In genomic region chr1:161400126-161400525, GRCm38 (mm10) we compare ENCODE assay signal across 8 mouse cellular contexts. TPM values are rescaled to one million over a fixed set of nuclear protein-coding genes. Genes with fewer than 3 reads are reported as not detected.
DNase-seq lines count a peak whose midpoint lies in the region; ATAC-seq and TF ChIP-seq lines count a peak whose summit lies in the region.

No protein-coding gene starts in this region.

- H3K9ac ChIP-seq in midbrain, embryonic 11.5 days (ENCODE audit: low read length): no peak overlapping the region
- H3K9ac ChIP-seq in midbrain, embryonic 15.5 days: no peak overlapping the region
- H3K9ac ChIP-seq in kidney, embryonic 15.5 days: no peak overlapping the region
- H3K9ac ChIP-seq in limb, embryonic 14.5 days (ENCODE audit: low read depth, low read length, severe bottlenecking): no peak overlapping the region

- H3K36me3 ChIP-seq in midbrain, embryonic 11.5 days (ENCODE audit: control insufficient read depth, insufficient read depth, low read length): no peaks in the 10 kb centered on the region
- H3K36me3 ChIP-seq in midbrain, embryonic 15.5 days (replicated peaks): no peaks in the 10 kb centered on the region
- H3K36me3 ChIP-seq in kidney, embryonic 15.5 days: no peaks in the 10 kb centered on the region
- H3K36me3 ChIP-seq in limb, embryonic 14.5 days (ENCODE audit: control insufficient read depth, insufficient read depth, low read length): no peaks in the 10 kb centered on the region

- no peak overlapping the region for H3K4me3 ChIP-seq in midbrain, embryonic 11.5 days (ENCODE audit: low read depth, low read length)
- no peak overlapping the region for H3K4me3 ChIP-seq in midbrain, embryonic 15.5 days
- H3K4me3 ChIP-seq in kidney, embryonic 15.5 days (replicated peaks): no peak overlapping the region
- no peak overlapping the region for H3K4me3 ChIP-seq in limb, embryonic 14.5 days (replicated peaks; ENCODE audit: low read length)

- ATAC-seq in midbrain, embryonic 11.5 days (ENCODE audit: low FRiP score): peak; percentile 70
- no peak for ATAC-seq in midbrain, embryonic 15.5 days (replicated peaks)
- 0 out of 2 replicates have a peak, but pooled peaks have one; percentile 60 for ATAC-seq in kidney, embryonic 15.5 days (replicated peaks; ENCODE audit: low FRiP score)
- no peak for ATAC-seq in limb, embryonic 14.5 days (ENCODE audit: low FRiP score, low read depth)

- H3K4me1 ChIP-seq in midbrain, embryonic 11.5 days (ENCODE audit: control insufficient read depth, insufficient read depth, low read length): no peaks in the 10 kb centered on the region
- H3K4me1 ChIP-seq in midbrain, embryonic 15.5 days: no peaks in the 10 kb centered on the region
- peaks cover 12% of the 10 kb centered on the region for H3K4me1 ChIP-seq in kidney, embryonic 15.5 days
- H3K4me1 ChIP-seq in limb, embryonic 14.5 days (ENCODE audit: control insufficient read depth, insufficient read depth, low read length): peaks cover 16% of the 10 kb centered on the region

- peak; percentile 88 for DNase-seq in midbrain, embryonic 11.5 days (ENCODE audit: low spot score, missing footprints)
- DNase-seq in brain, embryonic 14.5 days (ENCODE audit: low read depth): peak; percentile 79
- DNase-seq in frontal cortex, postnatal 25 days (ENCODE audit: low spot score in 2 of 2): peak; percentile 79
- peak; percentile 87 for DNase-seq in limb, embryonic 14.5 days (ENCODE audit: low spot score)
- DNase-seq in retina, adult 2 months (ENCODE audit: low read depth, low spot score): peak; percentile 38
- DNase-seq in urinary bladder, postnatal 14 days (ENCODE audit: low spot score): peak; percentile 79

- H3K27ac ChIP-seq in midbrain, embryonic 11.5 days (ENCODE audit: low read depth, low read length): no peak overlapping the region
- no peak overlapping the region for H3K27ac ChIP-seq in midbrain, embryonic 15.5 days
- H3K27ac ChIP-seq in kidney, embryonic 15.5 days: no peak overlapping the region
- no peak overlapping the region for H3K27ac ChIP-seq in limb, embryonic 14.5 days (replicated peaks; ENCODE audit: low read depth, low read length)

- no peaks in the 10 kb centered on the region for H3K27me3 ChIP-seq in midbrain, embryonic 11.5 days (ENCODE audit: control insufficient read depth, insufficient read depth, low read length)
- no peaks in the 10 kb centered on the region for H3K27me3 ChIP-seq in midbrain, embryonic 15.5 days (replicated peaks)
- peaks cover 12% of the 10 kb centered on the region for H3K27me3 ChIP-seq in kidney, embryonic 15.5 days
- no peaks in the 10 kb centered on the region for H3K27me3 ChIP-seq in limb, embryonic 14.5 days (ENCODE audit: control insufficient read depth, insufficient read depth, low read length)

- WGBS in midbrain, embryonic 11.5 days: 27% methylated on average over 6 of the region's 6 CpGs
- WGBS in midbrain, embryonic 15.5 days: 31% methylated on average over 6 of the region's 6 CpGs
- WGBS in kidney, embryonic 15.5 days: 26% methylated on average over 6 of the region's 6 CpGs
- 37% methylated on average over 6 of the region's 6 CpGs for WGBS in limb, embryonic 14.5 days

- peak; percentile 53; the same call in 1 of the 2 replicates for TF ChIP-seq CTCF in brain, embryonic 14.5 days (IDR thresholded peaks at IDR 0.05; ENCODE audit: borderline replicate concordance, extremely low read depth, insufficient read depth, insufficient read length)

- no peaks in the 10 kb centered on the region; the same call in 1 of the 2 replicates for H3K9me3 ChIP-seq in midbrain, embryonic 11.5 days (ENCODE audit: control insufficient read depth, low read length)
- no peaks in the 10 kb centered on the region for H3K9me3 ChIP-seq in midbrain, embryonic 15.5 days
- H3K9me3 ChIP-seq in kidney, embryonic 15.5 days (replicated peaks): no peaks in the 10 kb centered on the region
- 0 out of 2 replicates have a peak, but pooled peaks cover 8% of the 10 kb centered on the region for H3K9me3 ChIP-seq in limb, embryonic 14.5 days (ENCODE audit: control insufficient read depth, low read length)

- no peak overlapping the region for H3K4me2 ChIP-seq in midbrain, embryonic 11.5 days
- H3K4me2 ChIP-seq in midbrain, embryonic 15.5 days: no peak overlapping the region
- H3K4me2 ChIP-seq in kidney, embryonic 15.5 days: no peak overlapping the region
- no peak overlapping the region for H3K4me2 ChIP-seq in limb, embryonic 14.5 days (replicated peaks; ENCODE audit: low read depth, low read length, severe bottlenecking)

- no peak for TF ChIP-seq POLR2A in brain, embryonic 14.5 days (IDR thresholded peaks at IDR 0.05; ENCODE audit: borderline replicate concordance, extremely low read depth, insufficient read depth, insufficient read length, poor library complexity, severe bottlenecking)
- TF ChIP-seq POLR2A in limb, embryonic 14.5 days (IDR thresholded peaks at IDR 0.05; ENCODE audit: borderline replicate concordance, extremely low read depth, insufficient read depth, insufficient read length): no peak

RNA-seq across cellular contexts. Expression of gene Tnfsf4, which starts 4.9 kb away (rescaled TPM):
- 0.20 and 0.40 TPM in 2 replicates for polyA plus RNA-seq in midbrain, embryonic 11.5 days (2014; fragmentation: Nextera tagmentation; extraction: Ambion mirVana)
- polyA plus RNA-seq in midbrain, embryonic 15.5 days (2015; fragmentation: Nextera tagmentation; extraction: Ambion mirVana): not detected in 2 replicates
- polyA plus RNA-seq in brain, embryonic 14.5 days (2012; rRNA removed): 0.04 TPM in 1 of 2 replicates, not detected in the other
- 0.08 and 0.12 TPM in 2 replicates for polyA plus RNA-seq in kidney, embryonic 15.5 days (2015; fragmentation: Nextera tagmentation; extraction: Ambion mirVana)
- polyA plus RNA-seq in limb, embryonic 14.5 days (2012; rRNA removed): 0.06 and 0.10 TPM in 2 replicates
- polyA plus RNA-seq in limb, embryonic 14.5 days (2014; fragmentation: Nextera tagmentation; extraction: Ambion mirVana): 0.11 TPM in 1 of 2 replicates, not detected in the other

Comparison
In these comparisons a context has a peak if more than half of its experiments do, and no peak if none do; other contexts are left out.
1. ATAC-seq: peak in midbrain, embryonic 11.5 days (single experiment) and kidney, embryonic 15.5 days (single experiment); none in midbrain, embryonic 15.5 days (single experiment) and limb, embryonic 14.5 days (single experiment).
2. DNase-seq: peak in every context shown above with its lines; median percentile 88 in midbrain, embryonic 11.5 days; 87 in limb, embryonic 14.5 days; 79 in brain, embryonic 14.5 days; 79 in frontal cortex, postnatal 25 days; 79 in urinary bladder, postnatal 14 days; 38 in retina, adult 2 months.